Mouse (Mus musculus): ENCODE data around the gene Ugcg.
A peak's percentile ranks its signal among the peaks of the same experiment; 100 is the strongest.

The Ugcg gene

DNA sequence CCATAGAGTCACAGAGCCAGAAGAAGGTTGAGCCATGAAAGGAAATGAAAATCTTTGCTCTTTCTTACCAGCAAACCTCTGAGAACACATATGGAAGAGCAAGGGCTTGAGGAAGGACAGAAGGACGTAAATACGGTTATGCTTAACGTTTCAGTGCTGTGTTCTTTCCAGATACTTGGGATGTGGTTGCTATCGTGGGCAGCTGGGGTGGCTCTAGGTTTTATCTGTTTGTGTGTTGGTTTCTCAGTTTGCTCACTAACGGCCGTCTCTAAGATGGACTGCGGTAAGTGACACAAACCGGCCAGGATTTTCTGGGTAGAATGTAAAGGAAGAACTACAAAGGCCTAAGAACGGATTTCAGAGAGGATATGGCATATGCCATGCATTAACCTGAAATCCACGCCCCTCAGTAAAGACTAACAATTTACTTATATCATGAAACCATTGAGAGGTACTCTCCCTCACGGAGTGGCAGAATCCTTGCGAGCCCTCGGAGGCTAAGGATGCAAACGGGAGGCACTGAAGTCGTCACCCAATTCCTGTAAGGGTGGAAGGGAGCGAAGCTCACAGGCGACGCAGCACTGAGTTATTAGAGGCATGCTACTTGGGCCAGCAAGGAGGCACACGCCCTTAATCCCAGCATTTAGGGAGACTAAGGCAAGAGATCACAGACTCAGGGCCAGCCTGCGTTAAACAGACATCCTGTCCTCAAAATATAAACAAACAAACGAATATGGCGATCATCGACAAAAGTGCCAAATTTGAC lies 45.6 kb downstream of the Ugcg start:
- TF ChIP-seq GATA4 (IDR thresholded peaks at IDR 0.05; ENCODE audit: insufficient replicate concordance, low read length) = no peak

GRCm38 (mm10) chr4:59236362-59236761 lies 47.3 kb downstream of the Ugcg start:
- no peak for TF ChIP-seq GATA4 (IDR thresholded peaks at IDR 0.05; ENCODE audit: insufficient replicate concordance, low read length)

DNA sequence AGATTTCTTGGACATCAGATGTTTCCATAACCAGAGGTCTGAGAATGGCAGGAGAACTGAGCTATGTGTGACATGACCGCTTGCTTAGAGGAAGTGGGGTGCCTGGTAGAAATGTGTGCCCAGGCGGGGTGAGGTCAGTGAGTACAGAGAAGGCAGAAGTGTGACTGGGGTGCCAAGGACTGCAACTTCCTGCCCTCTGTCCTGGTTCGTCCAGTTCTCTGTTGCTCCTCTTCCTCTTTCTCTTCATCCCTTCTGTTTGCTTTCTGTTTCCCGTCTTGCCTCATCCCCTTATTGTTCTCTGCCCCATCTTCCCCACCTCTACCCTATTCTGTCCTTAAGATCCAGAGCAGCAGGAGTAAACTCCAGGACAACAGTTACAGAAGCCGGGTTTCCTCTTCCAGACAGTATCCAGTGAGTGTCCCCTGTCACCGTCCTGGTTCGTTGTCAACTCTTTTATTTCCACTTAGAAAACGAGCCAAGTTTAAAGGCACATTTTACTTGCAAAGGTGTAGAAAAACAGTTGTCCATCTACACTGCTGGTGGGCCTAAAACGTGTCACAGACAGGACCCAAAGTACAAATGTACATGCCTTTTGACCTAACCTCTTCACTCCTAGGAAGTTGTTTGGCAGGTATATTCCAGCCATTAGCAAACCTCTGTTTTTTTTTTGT lies 49.7 kb downstream of the Ugcg start:
- no peak for TF ChIP-seq GATA4 (IDR thresholded peaks at IDR 0.05; ENCODE audit: insufficient replicate concordance, low read length)

DNA sequence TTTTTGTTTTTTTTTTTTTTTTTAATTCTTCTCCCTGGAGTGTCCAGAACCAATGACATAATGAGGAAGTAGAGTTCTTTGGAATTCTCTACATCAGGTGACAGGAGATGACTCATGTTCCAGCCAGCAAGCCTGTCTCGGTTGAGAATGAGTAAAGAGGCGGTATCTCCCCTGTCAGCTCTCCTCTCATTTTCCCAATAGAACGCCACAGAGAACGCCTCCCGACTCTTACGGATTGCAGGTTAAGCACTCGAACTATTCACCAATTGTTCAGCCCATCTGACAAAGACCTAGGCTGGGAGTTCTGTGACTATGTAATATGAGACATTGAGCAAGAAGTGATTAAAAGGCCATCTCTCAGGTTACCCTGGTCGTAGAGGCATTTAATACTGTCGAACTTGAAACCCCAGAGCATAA lies 50.3 kb downstream of the Ugcg start:
- TF ChIP-seq GATA4 (IDR thresholded peaks at IDR 0.05; ENCODE audit: insufficient replicate concordance, low read length) = no peak

DNA sequence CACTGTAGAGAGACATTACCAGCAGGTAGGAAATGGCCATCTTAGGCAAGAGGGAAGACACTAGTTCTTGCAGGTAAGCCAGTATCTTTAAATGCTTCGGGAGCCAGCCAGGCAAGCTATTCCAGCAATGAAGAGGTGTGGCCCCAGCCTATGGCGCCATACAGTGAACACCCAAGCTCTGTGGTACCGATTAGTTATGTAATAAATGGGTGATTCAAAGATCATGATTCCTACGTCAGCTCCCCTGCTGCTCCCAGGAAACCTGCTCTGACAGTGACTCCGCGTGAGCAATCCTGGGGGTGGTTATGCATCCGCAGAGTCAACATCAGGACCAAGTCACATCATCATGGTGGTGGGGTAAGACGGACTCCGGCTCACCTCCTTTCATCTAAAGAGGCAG lies 51.1 kb downstream of the Ugcg start:
- no peak for TF ChIP-seq GATA4 (IDR thresholded peaks at IDR 0.05; ENCODE audit: insufficient replicate concordance, low read length)

- no peak for TF ChIP-seq GATA4 (IDR thresholded peaks at IDR 0.05; ENCODE audit: insufficient replicate concordance, low read length)
Measured at GRCm38 (mm10) chr4:59241096-59241495, 52.0 kb downstream of the Ugcg start.

GRCm38 (mm10) chr4:59242221-59242620 lies 53.2 kb downstream of the Ugcg start:
- no peak for TF ChIP-seq GATA4 (IDR thresholded peaks at IDR 0.05; ENCODE audit: insufficient replicate concordance, low read length)

GRCm38 (mm10) chr4:59243802-59244493 lies 54.9 kb downstream of the Ugcg start:
- no peak for TF ChIP-seq GATA4 (IDR thresholded peaks at IDR 0.05; ENCODE audit: insufficient replicate concordance, low read length)

GRCm38 (mm10) chr4:59244791-59245555 lies 55.9 kb downstream of the Ugcg start:
- TF ChIP-seq GATA4 (IDR thresholded peaks at IDR 0.05; ENCODE audit: insufficient replicate concordance, low read length) = peak; percentile 98

GRCm38 (mm10) chr4:59245776-59246175 lies 56.7 kb downstream of the Ugcg start:
- no peak for TF ChIP-seq GATA4 (IDR thresholded peaks at IDR 0.05; ENCODE audit: insufficient replicate concordance, low read length)

- no peak for TF ChIP-seq GATA4 (IDR thresholded peaks at IDR 0.05; ENCODE audit: insufficient replicate concordance, low read length)
Measured at GRCm38 (mm10) chr4:59247545-59247944, 58.5 kb downstream of the Ugcg start.

- no peak for TF ChIP-seq GATA4 (IDR thresholded peaks at IDR 0.05; ENCODE audit: insufficient replicate concordance, low read length)
Measured at GRCm38 (mm10) chr4:59248035-59248434, 59.0 kb downstream of the Ugcg start.

- no peak for TF ChIP-seq GATA4 (IDR thresholded peaks at IDR 0.05; ENCODE audit: insufficient replicate concordance, low read length)
Measured at GRCm38 (mm10) chr4:59252386-59253054, 63.5 kb downstream of the Ugcg start.

DNA sequence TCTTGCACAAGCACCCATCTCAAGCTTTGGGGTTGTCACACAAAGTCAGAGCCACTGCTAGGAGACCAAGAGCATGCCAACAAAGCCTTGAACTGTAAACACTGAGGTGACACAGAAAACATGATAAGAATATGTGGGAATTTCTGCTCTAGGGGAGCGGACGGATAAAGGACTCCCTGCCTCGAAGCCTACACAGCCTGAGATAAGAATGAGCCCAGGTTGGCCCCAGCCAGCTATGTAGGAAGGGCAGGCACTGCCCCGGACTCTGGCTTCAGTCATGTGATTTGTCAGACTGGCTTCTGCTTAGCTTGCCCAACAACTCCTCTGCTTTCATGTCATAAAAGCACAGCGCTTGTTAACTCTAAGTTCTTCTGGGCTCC lies 64.0 kb downstream of the Ugcg start:
- no peak for TF ChIP-seq GATA4 (IDR thresholded peaks at IDR 0.05; ENCODE audit: insufficient replicate concordance, low read length)

DNA sequence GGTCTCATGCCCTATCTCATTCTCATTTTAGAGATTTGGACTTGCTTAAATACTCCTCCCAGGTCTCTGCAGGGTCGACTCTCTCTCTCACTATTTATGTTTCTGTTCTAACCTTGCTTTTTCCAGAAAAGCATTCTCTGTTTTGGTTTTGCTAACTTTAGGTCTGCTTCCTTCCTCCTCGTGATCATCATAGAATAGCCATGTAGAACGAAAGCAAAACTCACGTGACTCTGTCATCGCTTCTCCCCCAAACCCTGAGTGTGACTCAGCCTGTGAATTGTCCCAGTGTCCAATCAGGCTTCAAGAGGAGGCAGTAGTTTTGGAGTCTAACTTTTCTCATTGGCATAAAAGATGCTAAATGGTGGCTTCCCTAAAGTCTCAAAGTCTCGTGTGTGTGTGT lies 65.3 kb downstream of the Ugcg start:
- no peak for TF ChIP-seq GATA4 (IDR thresholded peaks at IDR 0.05; ENCODE audit: insufficient replicate concordance, low read length)
